Mouse (Mus musculus) heart, adult 11 months (tissue): Measurements from ENCODE around the gene Akr1c13.
"Not testable (repeated sequence)": the region's sequence is repeated elsewhere in the genome, so short reads cannot be mapped to it uniquely, and the experiment has no call there.

Source experiments
- DNase-seq: peaks from one replicate; pipeline ENCODE4 v3.0.0; 2022

The Akr1c13 gene

GRCm38 (mm10) chr13:4190904-4191303 lies at the start of gene Akr1c13:
Gene Akr1c13, plus strand, starts transcription at chr13:4191150.
- DNase-seq, result peak; percentile 91

GRCm38 (mm10) chr13:4144261-4144660 lies 46.7 kb upstream of the Akr1c13 start:
- DNase-seq, result no peak

GRCm38 (mm10) chr13:4150518-4150917 lies 40.4 kb upstream of the Akr1c13 start, which contains the start of gene Akr1c18:
Gene Akr1c18, minus strand, starts transcription at chr13:4150654.
- DNase-seq, result peak; percentile 43

- DNase-seq, result no peak
Measured at GRCm38 (mm10) chr13:4152908-4153307, 38.0 kb upstream of the Akr1c13 start.

GRCm38 (mm10) chr13:4153593-4153992 lies 37.4 kb upstream of the Akr1c13 start:
- peak; percentile 27 for DNase-seq

- DNase-seq, result peak; percentile 18
Measured at GRCm38 (mm10) chr13:4155286-4155685, 35.7 kb upstream of the Akr1c13 start.

- DNase-seq, result no peak
Measured at GRCm38 (mm10) chr13:4168006-4168405, 22.9 kb upstream of the Akr1c13 start.

GRCm38 (mm10) chr13:4172978-4173377 lies 18.0 kb upstream of the Akr1c13 start:
- no peak for DNase-seq

GRCm38 (mm10) chr13:4181321-4181720 lies 9.6 kb upstream of the Akr1c13 start:
- not testable (repeated sequence) for DNase-seq

- DNase-seq, result no peak
Measured at GRCm38 (mm10) chr13:4183116-4183515, 7.8 kb upstream of the Akr1c13 start.

- not testable (repeated sequence) for DNase-seq
Measured at GRCm38 (mm10) chr13:4186641-4187411, 4.1 kb upstream of the Akr1c13 start.

GRCm38 (mm10) chr13:4188174-4188573 lies 2.8 kb upstream of the Akr1c13 start:
- no peak for DNase-seq

- no peak for DNase-seq
Measured at GRCm38 (mm10) chr13:4192511-4192910, 1.6 kb downstream of the Akr1c13 start.

GRCm38 (mm10) chr13:4206147-4206903 lies 15.4 kb downstream of the Akr1c13 start:
- DNase-seq, result no peak

- DNase-seq, result no peak
Measured at GRCm38 (mm10) chr13:4211560-4212299, 20.8 kb downstream of the Akr1c13 start.

GRCm38 (mm10) chr13:4212309-4212708 lies 21.4 kb downstream of the Akr1c13 start:
- DNase-seq, result no peak

GRCm38 (mm10) chr13:4215496-4215895 lies 24.5 kb downstream of the Akr1c13 start:
- not testable (repeated sequence) for DNase-seq

GRCm38 (mm10) chr13:4228441-4228840 lies 37.5 kb downstream of the Akr1c13 start, which contains the start of gene Akr1c19:
Gene Akr1c19, plus strand, starts transcription at chr13:4228700.
- peak; percentile 94 for DNase-seq

GRCm38 (mm10) chr13:4230841-4231623 lies 40.1 kb downstream of the Akr1c13 start:
- peak; percentile 80 for DNase-seq

- DNase-seq, result no peak
Measured at GRCm38 (mm10) chr13:4233135-4233534, 42.2 kb downstream of the Akr1c13 start.

GRCm38 (mm10) chr13:4233536-4234172 lies 42.7 kb downstream of the Akr1c13 start:
- DNase-seq, result no peak
